Mouse (Mus musculus): ENCODE measurements at regions not wholly inside any gene's neighbourhood (a gene's known extent, or its start where the extent isn't known, plus 50 kb on each side); places are given as distances from the start of the nearest gene placed in this dataset.

DNA sequence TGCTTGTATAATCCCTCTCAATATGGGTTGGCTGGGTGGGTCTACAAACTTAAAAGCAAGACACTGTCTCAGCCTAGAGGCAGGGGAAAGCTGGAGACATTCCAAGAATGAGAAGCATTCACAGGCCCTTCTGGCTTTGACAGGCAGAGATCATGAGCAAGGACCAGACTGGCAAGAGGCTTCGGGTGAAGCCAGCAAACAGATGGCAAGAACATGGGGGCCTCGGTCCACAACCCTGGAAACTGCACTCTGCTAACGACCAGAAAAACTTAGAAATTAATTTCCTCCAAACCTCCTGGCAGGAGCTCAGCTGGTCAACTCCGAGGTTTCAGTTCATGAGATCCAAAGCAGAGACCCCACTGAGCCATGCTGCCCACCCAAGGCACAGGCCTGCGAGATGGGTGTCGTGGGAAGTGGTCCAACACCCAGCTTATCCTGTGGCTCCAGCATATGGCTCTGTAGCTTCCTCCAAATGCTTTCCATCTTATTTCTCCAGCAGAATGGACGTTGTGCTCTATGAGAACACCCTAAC, 99.1 kb downstream of the Ets2 start:
- TF ChIP-seq CTCF (IDR thresholded peaks at IDR 0.05; ENCODE audit: control insufficient read depth, insufficient read depth, low read length) (no peak), POLR2A (IDR thresholded peaks at IDR 0.05; ENCODE audit: borderline replicate concordance, control insufficient read depth, low read depth, low read length) (no peak)

All from bone marrow, adult 2 months (tissue).